Mouse (Mus musculus) hindbrain, embryonic 12.5 days (tissue): ENCODE measurements at regions not wholly inside any gene's neighbourhood (a gene's known extent, or its start where the extent isn't known, plus 50 kb on each side); places are given as distances from the start of the nearest gene placed in this dataset.
"Not testable (repeated sequence)": the region's sequence is repeated elsewhere in the genome, so short reads cannot be mapped to it uniquely, and the experiment has no call there.

ENCODE experiments used
- ATAC-seq: fragments of 200-750 bp; cut with Nextera tagmentation; 2 replicates; pipeline ENCODE4 v1.8.0; 2017; ENCODE audit warnings: moderate TSS enrichment; ENCODE audit not compliant: low FRiP score
- H3K27ac ChIP-seq: fragments of 300-500 bp; sonication (generic); 2 replicates; pipeline ENCODE4 v1.5.1; 2016; ENCODE audit warnings: mild to moderate bottlenecking
- H3K27me3 ChIP-seq: fragments of 300-500 bp; sonication (generic); 2 replicates; pipeline ENCODE4 v1.6.1; 2016; ENCODE audit warnings: mild to moderate bottlenecking
- H3K36me3 ChIP-seq: fragments of 300-500 bp; sonication (generic); 2 replicates; pipeline ENCODE4 v1.6.1; 2016; ENCODE audit warnings: mild to moderate bottlenecking
- H3K4me1 ChIP-seq: fragments of 300-500 bp; sonication (generic); 2 replicates; pipeline ENCODE4 v1.6.1; 2016
- H3K4me2 ChIP-seq: fragments of 300-500 bp; sonication (generic); replicated peaks from 2 replicates; pipeline ENCODE4 v1.6.1; 2016; ENCODE audit warnings: mild to moderate bottlenecking
- H3K4me3 ChIP-seq: fragments of 300-500 bp; sonication (generic); 2 replicates; pipeline ENCODE4 v1.5.1; 2016; ENCODE audit warnings: mild to moderate bottlenecking
- H3K9ac ChIP-seq: fragments of 300-500 bp; sonication (generic); 2 replicates; pipeline ENCODE4 v1.6.1; 2016; ENCODE audit warnings: mild to moderate bottlenecking, moderate library complexity
- H3K9me3 ChIP-seq: fragments of 300-500 bp; sonication (generic); replicated peaks from 2 replicates; pipeline ENCODE4 v1.6.1; 2016; ENCODE audit warnings: mild to moderate bottlenecking
- WGBS: fragments of 180-500 bp; shearing (Covaris S2); methylation state at CpG from one replicate; pipeline ENCODE4 v1.1.7; 2016; 5-methylcytosine and 5-hydroxymethylcytosine counted together

DNA sequence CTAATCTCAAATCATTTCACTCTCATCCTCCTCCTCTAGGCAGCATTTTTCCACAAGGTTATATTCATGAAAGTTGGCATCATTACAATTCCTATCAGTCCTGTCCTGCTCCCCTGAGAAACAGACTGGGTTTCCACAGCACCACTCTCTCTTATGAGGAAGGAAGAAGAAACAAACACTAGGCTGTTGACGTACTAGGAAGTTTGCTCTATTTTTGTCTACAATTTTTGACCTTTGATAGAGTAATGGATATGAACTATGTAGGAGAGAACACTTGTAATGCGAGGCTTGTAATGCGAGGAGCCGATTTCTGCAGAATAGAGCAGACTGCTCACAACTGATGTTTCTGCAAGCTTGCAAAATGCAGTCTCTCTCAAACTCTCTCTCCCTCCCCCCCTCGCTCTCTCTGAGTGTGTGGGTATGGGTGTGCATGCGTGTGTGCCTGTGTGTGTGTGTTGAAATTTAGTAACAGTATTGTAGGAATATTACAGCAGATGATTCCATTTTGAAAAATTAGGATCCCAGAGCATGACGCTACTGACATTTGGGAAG, 247.0 kb upstream of the Klf6 start:
- H3K27ac ChIP-seq = no peak overlapping the region
- no peaks in the 10 kb centered on the region for H3K9me3 ChIP-seq
- no peaks in the 10 kb centered on the region for H3K27me3 ChIP-seq
- H3K9ac ChIP-seq = no peak overlapping the region
- H3K36me3 ChIP-seq = no peaks in the 10 kb centered on the region
- no peak for ATAC-seq
- H3K4me2 ChIP-seq = no peak overlapping the region
- H3K4me1 ChIP-seq = no peaks in the 10 kb centered on the region
- no peak overlapping the region for H3K4me3 ChIP-seq
- WGBS = 86% methylated on average over 7 of the region's 7 CpGs

DNA sequence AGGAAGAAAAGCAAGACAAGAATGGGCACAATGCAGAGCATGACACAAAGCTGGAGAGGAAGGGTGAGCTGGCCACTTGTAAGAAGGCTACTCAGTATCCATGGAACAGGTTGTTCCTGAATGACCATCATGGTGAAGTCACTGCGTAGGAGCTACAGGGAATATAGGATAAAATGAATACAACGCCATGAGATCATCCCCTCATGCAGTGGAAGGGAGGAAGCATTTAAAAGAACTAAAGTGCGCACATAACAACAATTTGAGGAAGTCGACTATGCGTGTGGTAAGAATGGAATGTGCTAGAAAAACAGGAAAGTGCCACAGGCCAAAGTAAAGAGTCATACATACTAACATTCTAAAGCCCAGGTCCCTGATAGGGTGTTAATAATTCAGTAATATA, 246.4 kb upstream of the Klf6 start:
- H3K27ac ChIP-seq = no peak overlapping the region
- ATAC-seq = no peak
- H3K9me3 ChIP-seq = no peaks in the 10 kb centered on the region
- no peaks in the 10 kb centered on the region for H3K36me3 ChIP-seq
- H3K4me1 ChIP-seq = no peaks in the 10 kb centered on the region
- H3K9ac ChIP-seq = no peak overlapping the region
- no peaks in the 10 kb centered on the region for H3K27me3 ChIP-seq
- H3K4me3 ChIP-seq = no peak overlapping the region
- WGBS = 83% methylated on average over 5 of the region's 5 CpGs
- H3K4me2 ChIP-seq = no peak overlapping the region

DNA sequence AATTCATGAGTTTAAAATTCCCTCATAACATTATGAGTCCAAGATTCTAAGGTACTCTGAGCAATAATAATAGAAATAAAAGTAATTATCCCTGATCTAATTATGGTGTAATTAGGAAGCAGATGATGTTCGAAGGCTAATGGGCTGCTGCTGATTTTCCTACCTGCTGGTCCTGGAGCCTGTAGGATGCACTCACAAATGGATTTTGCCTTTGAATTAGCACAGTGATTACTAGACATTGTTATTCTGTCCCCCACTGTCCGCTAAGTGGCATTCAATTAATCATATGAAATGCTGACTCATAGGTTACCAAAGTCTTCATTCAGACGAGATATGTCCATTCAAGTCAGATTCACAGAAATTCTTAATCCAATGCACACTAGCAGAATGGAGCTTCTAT, 246.0 kb upstream of the Klf6 start:
- Histone ChIP-seq H3K36me3 (no peaks in the 10 kb centered on the region), H3K4me2 (no peak overlapping the region), H3K4me3 (no peak overlapping the region), H3K4me1 (no peaks in the 10 kb centered on the region), H3K9me3 (no peaks in the 10 kb centered on the region), H3K9ac (no peak overlapping the region), H3K27ac (no peak overlapping the region), H3K27me3 (no peaks in the 10 kb centered on the region)
- peak; percentile 76 for ATAC-seq
- 75% methylated on average over 3 of the region's 3 CpGs for WGBS

DNA sequence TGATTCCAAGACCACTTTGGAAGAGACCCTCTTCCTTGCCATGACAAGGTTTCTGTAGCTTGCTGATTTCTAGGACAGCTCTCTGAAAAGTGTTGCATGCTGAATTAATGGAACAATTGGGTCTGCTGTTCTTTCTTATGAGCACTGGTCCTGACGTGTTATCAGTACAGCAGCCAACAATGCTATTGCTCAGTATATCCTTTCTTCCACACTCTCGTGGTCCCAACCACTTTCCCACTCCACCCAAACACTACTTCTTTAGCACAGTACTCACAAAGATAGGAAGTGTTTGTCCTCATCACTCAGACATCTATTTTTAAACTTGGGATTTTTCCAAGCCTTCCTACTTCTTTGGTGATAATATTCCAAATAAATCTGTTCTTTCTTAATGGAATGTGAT, 233.2 kb upstream of the Klf6 start:
- no peaks in the 10 kb centered on the region for H3K27me3 ChIP-seq
- H3K36me3 ChIP-seq = no peaks in the 10 kb centered on the region
- no peak overlapping the region for H3K9ac ChIP-seq
- H3K4me1 ChIP-seq = no peaks in the 10 kb centered on the region
- no peaks in the 10 kb centered on the region for H3K9me3 ChIP-seq
- WGBS = 59% methylated on average over 2 of the region's 2 CpGs
- no peak overlapping the region for H3K4me2 ChIP-seq
- no peak overlapping the region for H3K27ac ChIP-seq
- ATAC-seq = no peak
- H3K4me3 ChIP-seq = no peak overlapping the region

DNA sequence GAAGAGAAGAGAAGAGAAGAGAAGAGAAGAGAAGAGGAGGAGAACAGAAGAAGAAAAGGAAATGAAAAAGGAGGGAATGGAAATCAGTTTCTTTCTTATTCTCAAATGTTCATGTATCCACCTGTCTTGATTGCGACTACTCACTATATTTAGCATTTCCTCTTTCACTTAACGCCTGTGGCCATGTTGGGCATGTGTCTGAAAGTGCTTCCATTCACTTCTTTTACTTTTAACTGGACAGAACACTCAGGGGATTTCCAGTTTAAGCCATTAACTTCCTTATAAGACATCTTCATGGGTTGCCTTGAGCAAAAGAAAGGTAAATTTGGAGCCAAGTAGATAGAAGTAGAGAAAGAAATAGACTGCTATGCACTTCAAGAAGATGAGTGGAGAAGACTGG, 226.3 kb upstream of the Klf6 start:
- no peak for ATAC-seq
- Histone ChIP-seq H3K36me3 (no peaks in the 10 kb centered on the region), H3K4me1 (no peaks in the 10 kb centered on the region), H3K9me3 (no peaks in the 10 kb centered on the region), H3K27me3 (no peaks in the 10 kb centered on the region), H3K27ac (no peak overlapping the region), H3K4me2 (no peak overlapping the region), H3K4me3 (no peak overlapping the region), H3K9ac (no peak overlapping the region)
- 81% methylated on average over 2 of the region's 2 CpGs for WGBS

DNA sequence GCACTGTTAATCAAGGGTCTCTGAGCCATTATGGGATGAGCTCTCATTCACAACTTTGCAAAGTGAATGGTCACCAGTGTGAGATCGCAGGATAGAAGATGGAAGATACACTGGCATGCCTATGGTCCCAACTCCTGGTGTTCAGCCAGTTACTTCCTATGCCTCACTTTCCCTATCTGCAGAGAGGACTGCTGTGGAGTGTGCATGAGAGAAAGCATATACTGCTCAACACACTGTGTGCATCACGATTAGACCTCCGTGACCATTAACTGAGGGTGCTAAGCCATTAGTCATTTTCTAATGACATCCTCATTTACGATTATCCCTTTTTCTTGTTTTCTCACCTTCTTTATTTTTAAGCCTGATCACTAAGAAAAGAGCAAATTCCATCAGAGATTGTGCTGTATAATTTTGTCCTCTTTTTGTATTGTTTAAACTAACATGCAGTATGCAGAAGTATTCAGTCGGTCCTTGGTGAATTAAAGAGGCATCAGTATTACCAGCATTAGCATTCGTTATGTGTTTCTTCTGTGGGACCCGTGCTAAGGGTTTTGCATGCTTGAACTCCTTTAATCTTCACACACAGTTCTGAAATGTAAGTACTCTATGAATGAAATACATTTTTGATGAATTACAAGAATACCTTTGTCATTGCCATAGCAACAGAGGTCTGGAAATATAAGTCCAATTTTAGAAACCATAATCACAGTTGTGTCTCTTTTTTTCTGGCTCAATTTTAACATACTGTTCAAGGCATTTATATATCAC, 219.4 kb upstream of the Klf6 start:
- Histone ChIP-seq H3K4me3 (no peak overlapping the region), H3K27me3 (no peaks in the 10 kb centered on the region), H3K9me3 (no peaks in the 10 kb centered on the region), H3K4me1 (no peaks in the 10 kb centered on the region), H3K4me2 (no peak overlapping the region), H3K9ac (no peak overlapping the region), H3K36me3 (no peaks in the 10 kb centered on the region), H3K27ac (no peak overlapping the region)
- 77% methylated on average over 7 of the region's 7 CpGs for WGBS
- ATAC-seq = no peak

DNA sequence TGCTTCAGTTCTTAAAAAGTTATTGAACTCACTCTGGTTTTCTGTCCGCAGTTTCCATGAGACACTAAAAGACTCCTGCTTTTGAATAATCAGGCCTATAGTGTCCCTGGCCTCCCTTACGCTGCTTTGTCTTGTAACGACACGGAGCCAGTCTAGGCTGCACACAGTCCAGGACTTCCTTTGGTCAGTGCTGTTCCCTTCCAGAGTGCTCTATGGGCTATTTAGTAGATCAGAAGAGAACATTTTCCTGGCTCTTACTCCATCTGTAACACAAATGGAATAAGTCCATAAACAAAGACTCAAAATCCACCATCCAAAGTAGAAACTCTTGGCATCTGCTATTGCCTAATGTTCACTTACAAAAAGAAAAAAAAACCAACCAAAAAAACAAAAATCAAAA, 213.0 kb upstream of the Klf6 start:
- Histone ChIP-seq H3K27me3 (no peaks in the 10 kb centered on the region), H3K9ac (no peak overlapping the region), H3K9me3 (no peaks in the 10 kb centered on the region), H3K4me1 (no peaks in the 10 kb centered on the region), H3K4me2 (no peak overlapping the region), H3K27ac (no peak overlapping the region), H3K36me3 (no peaks in the 10 kb centered on the region), H3K4me3 (no peak overlapping the region)
- ATAC-seq = no peak
- WGBS = 79% methylated on average over 4 of the region's 4 CpGs

DNA sequence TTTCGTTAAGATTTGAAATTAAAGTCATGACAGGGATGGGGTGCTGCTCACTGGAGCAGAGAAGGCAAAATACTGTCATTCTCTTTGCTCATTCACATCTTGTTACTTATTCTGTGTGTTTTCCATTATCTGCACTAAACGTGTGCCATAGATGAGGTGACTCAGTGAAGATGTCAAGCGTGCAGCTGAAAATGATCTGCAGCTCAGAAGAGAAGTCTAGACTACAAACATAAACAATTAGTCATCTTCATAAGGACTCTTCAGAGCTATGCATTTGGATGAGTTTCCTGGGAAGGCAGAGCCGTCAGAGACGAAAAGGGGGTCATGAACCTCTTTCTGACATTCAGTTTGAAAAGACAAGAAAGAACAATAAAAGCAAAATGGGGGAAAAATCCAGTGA, 203.7 kb upstream of the Klf6 start:
- Histone ChIP-seq H3K4me2 (no peak overlapping the region), H3K27me3 (no peaks in the 10 kb centered on the region), H3K27ac (no peak overlapping the region), H3K9ac (no peak overlapping the region), H3K4me1 (no peaks in the 10 kb centered on the region), H3K4me3 (no peak overlapping the region), H3K36me3 (no peaks in the 10 kb centered on the region), H3K9me3 (no peaks in the 10 kb centered on the region)
- ATAC-seq = no peak
- 45% methylated on average over 5 of the region's 5 CpGs for WGBS

DNA sequence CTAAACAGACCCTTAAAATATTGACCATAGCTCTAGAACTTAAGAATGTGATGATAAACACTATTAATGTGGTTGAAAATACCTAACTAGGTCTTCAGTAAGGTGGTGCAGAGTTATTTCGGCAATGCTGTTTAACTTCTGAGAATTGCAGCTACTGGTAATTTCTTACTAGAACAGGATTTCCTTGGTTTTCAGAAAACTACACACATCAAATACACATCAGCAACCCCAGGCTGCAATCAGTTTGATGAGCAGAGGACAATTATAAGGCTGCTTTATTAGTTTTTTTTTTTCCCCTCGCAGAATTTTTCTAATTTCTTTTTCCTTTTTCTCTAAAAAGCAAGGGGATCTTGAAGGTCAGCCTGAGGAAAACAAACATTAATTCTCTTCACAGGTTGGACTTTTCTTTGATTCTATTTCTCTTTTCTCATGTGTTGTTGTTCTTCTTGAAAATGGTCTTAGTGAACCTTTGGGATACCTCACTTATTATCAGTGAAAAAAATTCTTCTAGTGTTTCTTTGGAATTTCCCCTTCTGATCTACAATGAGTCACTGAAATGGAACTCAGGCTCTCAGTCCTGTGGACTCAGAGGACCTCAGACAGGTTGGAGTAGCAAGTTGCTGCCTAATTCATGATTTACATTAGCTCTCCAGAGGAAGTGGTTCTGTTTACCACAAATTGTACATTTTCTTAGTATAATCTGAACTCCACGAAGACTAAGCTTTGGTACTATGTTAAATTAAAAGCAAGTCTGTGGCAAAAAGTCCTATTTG, 194.9 kb upstream of the Klf6 start:
- no peak overlapping the region for H3K4me3 ChIP-seq
- no peak for ATAC-seq
- H3K4me1 ChIP-seq = no peaks in the 10 kb centered on the region
- H3K36me3 ChIP-seq = no peaks in the 10 kb centered on the region
- H3K27me3 ChIP-seq = no peaks in the 10 kb centered on the region
- no peak overlapping the region for H3K4me2 ChIP-seq
- H3K27ac ChIP-seq = no peak overlapping the region
- 89% methylated on average over 3 of the region's 3 CpGs for WGBS
- no peak overlapping the region for H3K9ac ChIP-seq
- no peaks in the 10 kb centered on the region for H3K9me3 ChIP-seq

DNA sequence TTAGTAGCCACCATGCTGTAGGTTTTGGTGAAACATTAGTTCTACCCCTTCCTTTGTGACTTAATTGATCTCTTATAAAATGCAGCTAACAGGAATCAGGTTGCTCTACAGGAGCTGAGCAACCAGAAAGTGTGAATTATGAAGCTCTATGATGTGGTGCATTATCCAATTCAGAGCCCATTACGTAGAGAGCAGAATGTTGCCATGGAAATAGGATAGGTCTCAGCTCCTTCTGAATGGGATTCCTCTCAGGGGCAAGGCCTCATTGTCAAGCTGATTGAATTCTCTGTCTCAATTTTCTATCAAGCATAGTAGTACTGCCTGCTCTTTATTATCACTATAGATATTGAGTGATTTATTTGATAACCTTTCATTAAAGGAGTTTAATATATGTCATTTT, 185.6 kb upstream of the Klf6 start:
- H3K9ac ChIP-seq = no peak overlapping the region
- no peaks in the 10 kb centered on the region; the same call in 1 of the 2 replicates for H3K4me1 ChIP-seq
- H3K4me2 ChIP-seq = no peak overlapping the region
- no peak overlapping the region for H3K27ac ChIP-seq
- ATAC-seq = peak; percentile 79
- no peaks in the 10 kb centered on the region for H3K9me3 ChIP-seq
- H3K4me3 ChIP-seq = no peak overlapping the region
- no peaks in the 10 kb centered on the region for H3K27me3 ChIP-seq
- no peaks in the 10 kb centered on the region for H3K36me3 ChIP-seq
- 28% methylated on average over 1 of the region's 1 CpGs for WGBS

DNA sequence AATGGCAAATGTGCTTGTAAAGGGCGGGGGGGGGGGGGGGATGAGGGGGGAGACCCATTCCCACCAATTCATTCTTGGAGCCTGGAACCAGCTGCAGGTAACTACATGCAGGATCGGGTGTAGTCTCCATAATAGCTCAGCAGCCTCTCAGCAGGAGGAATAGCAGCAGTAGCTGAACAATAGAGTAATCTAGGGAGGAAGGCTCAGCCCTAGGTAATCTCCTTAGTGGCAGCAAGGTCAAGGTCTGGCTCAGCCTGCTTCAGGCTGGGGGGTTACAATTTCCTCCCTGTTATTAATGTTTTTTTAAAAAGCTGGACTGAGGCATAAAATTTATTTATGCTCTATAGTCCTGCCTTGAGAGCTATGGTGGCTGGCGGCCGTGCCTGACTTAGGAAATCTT, 171.2 kb upstream of the Klf6 start:
- H3K36me3 ChIP-seq = no peaks in the 10 kb centered on the region
- 83% methylated on average over 4 of the region's 4 CpGs for WGBS
- H3K27ac ChIP-seq = no peak overlapping the region
- no peak overlapping the region for H3K4me3 ChIP-seq
- ATAC-seq = no peak
- peaks cover 4% of the 10 kb centered on the region; the same call in 1 of the 2 replicates for H3K9me3 ChIP-seq
- H3K4me1 ChIP-seq = no peaks in the 10 kb centered on the region
- no peak overlapping the region for H3K9ac ChIP-seq
- H3K27me3 ChIP-seq = no peaks in the 10 kb centered on the region
- no peak overlapping the region for H3K4me2 ChIP-seq

DNA sequence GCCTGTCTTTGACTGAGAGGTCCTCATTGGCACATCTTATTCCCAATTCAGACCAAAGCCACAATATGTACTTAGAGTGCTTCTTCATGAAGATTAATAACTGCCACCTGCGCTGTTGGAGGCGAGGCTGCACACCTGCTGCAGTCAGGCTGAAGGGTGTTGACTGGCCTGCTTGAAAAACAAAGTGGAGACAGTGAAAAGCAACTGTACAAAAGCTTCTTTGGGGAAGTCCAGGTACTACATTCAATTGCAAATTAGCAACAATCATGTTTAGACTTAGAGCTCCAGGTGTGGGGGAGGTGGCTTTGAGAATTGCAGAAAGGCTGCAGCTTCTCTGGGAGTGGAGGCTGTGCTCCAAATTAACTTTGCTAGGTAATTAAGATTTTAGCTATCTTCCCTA, 170.6 kb upstream of the Klf6 start:
- not testable (repeated sequence) for H3K4me1 ChIP-seq, ATAC-seq, H3K27ac ChIP-seq, H3K4me3 ChIP-seq, H3K9me3 ChIP-seq, H3K36me3 ChIP-seq, H3K27me3 ChIP-seq, H3K4me2 ChIP-seq, H3K9ac ChIP-seq
- WGBS = 74% methylated on average over 2 of the region's 2 CpGs

DNA sequence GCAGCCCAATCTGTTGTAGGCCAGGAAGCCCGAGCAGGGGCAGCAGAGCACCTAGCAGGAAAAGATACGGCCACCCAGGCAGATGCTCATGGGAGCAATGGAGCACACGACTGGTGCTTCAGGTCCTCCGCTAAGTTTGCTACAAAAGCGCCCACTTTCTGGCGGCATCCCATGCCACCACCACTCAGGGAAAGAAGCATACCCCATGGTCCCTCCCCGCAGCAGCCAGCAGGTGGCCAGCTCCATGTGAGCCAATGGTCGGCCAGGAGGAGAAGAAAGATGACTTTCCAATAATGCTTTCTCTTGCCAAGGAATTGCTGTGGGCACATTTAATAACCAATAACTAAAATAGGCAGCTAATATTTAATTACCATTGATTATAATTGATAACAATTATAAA, 166.7 kb upstream of the Klf6 start:
- no peak for ATAC-seq
- Histone ChIP-seq H3K9ac (no peak overlapping the region), H3K27ac (no peak overlapping the region), H3K9me3 (peaks cover 4% of the 10 kb centered on the region; the same call in 1 of the 2 replicates), H3K4me3 (no peak overlapping the region), H3K36me3 (no peaks in the 10 kb centered on the region), H3K27me3 (no peaks in the 10 kb centered on the region), H3K4me1 (no peaks in the 10 kb centered on the region), H3K4me2 (no peak overlapping the region)
- 94% methylated on average over 8 of the region's 8 CpGs for WGBS
